Mouse (Mus musculus) CH12.LX (cell line): Measurements from ENCODE around the gene Sfxn1. TPM values are rescaled to one million over a fixed set of nuclear protein-coding genes. Genes with fewer than 3 reads are reported as not detected.

ENCODE experiments used
- DNase-seq: peaks from one replicate; pipeline ENCODE4 v3.0.0-alpha.2; 2013; ENCODE audit errors: extremely low read depth
- H3K27ac ChIP-seq: 2 replicates; pipeline ENCODE4 v1.5.1; 2012; ENCODE audit warnings: low read depth, mild to moderate bottlenecking, control low read depth, moderate library complexity; ENCODE audit not compliant: insufficient read depth
- H3K27me3 ChIP-seq: replicated peaks from 2 replicates; pipeline ENCODE3; 2012; ENCODE audit warnings: inconsistent platforms
- H3K36me3 ChIP-seq, 2 experiments: replicated peaks in 1 of 2; 2 replicates each; pipeline versions ENCODE3 to v1.6.1; 2012; ENCODE audit warnings: inconsistent platforms in 1 of 2, low read length in 1 of 2, mild to moderate bottlenecking in 1 of 2, mixed read lengths in 1 of 2, moderate library complexity in 1 of 2; ENCODE audit not compliant: control insufficient read depth in 1 of 2, insufficient read depth in 1 of 2
- H3K4me1 ChIP-seq, 2 experiments: 2 replicates each; pipeline ENCODE4 v1.6.1; 2012; ENCODE audit warnings: inconsistent platforms in 1 of 2, moderate library complexity in 1 of 2; ENCODE audit not compliant: insufficient read depth in 2 of 2, control insufficient read depth in 1 of 2
- H3K4me2 ChIP-seq: 2 replicates; pipeline ENCODE4 v1.6.1; 2012; ENCODE audit warnings: low read depth, mild to moderate bottlenecking, control low read depth; ENCODE audit not compliant: poor library complexity, insufficient read depth, severe bottlenecking
- H3K4me3 ChIP-seq, 3 experiments: fragments of 150-350 bp in 1 of 3; sonication (generic) in 1 of 3; replicated peaks in 1 of 3; 2 replicates each; pipeline versions ENCODE3 to v1.5.1; 2011 to 2012; ENCODE audit warnings: low read depth in 2 of 3, low read length in 2 of 3, mild to moderate bottlenecking in 2 of 3, moderate library complexity in 2 of 3, control low read depth in 1 of 3, improper control_type of control experiment in 1 of 3, inconsistent platforms in 1 of 3, mixed read lengths in 1 of 3; ENCODE audit not compliant: poor library complexity in 1 of 3
- H3K79me2 ChIP-seq: replicated peaks from 2 replicates; pipeline ENCODE4 v1.6.1; 2012; ENCODE audit warnings: mild to moderate bottlenecking, moderate library complexity; ENCODE audit not compliant: control insufficient read depth, poor library complexity, insufficient read depth, severe bottlenecking; ENCODE audit errors: extremely low read depth
- H3K9ac ChIP-seq: 2 replicates; pipeline ENCODE4 v1.6.1; 2012; ENCODE audit warnings: low read depth, mild to moderate bottlenecking, control low read depth, moderate library complexity; ENCODE audit not compliant: insufficient read depth
- H3K9me3 ChIP-seq: replicated peaks from 2 replicates; pipeline ENCODE3; 2012; ENCODE audit warnings: low read length, inconsistent platforms, mixed read lengths
- CTCF ChIP-seq, 2 experiments: IDR thresholded peaks in 1 of 2; conservative IDR thresholded peaks in 1 of 2; 2 replicates each; pipeline ENCODE4 v1.5.1; 2011 to 2012; ENCODE audit warnings: low read depth in 2 of 2, low read length in 2 of 2, improper control_type of control experiment in 1 of 2, inconsistent platforms in 1 of 2, mild to moderate bottlenecking in 1 of 2, moderate library complexity in 1 of 2
- E2F4 ChIP-seq: IDR thresholded peaks from 2 replicates; pipeline ENCODE4 v1.6.1; 2011; ENCODE audit warnings: low read depth, low read length, improper control_type of control experiment; ENCODE audit not compliant: insufficient replicate concordance
- ELF1 ChIP-seq: IDR thresholded peaks from 2 replicates; pipeline ENCODE4 v1.6.1; 2014; ENCODE audit warnings: low read depth, mild to moderate bottlenecking, inconsistent platforms, low read length, improper control_type of control experiment
- ETS1 ChIP-seq: conservative IDR thresholded peaks from 2 replicates; pipeline ENCODE4 v1.6.1; 2012; ENCODE audit warnings: low read depth, mild to moderate bottlenecking, inconsistent platforms, low read length, improper control_type of control experiment, moderate library complexity
- GABPA ChIP-seq: IDR thresholded peaks from 2 replicates; pipeline ENCODE4 v1.6.1; 2012; ENCODE audit warnings: low read depth, low read length, improper control_type of control experiment, inconsistent platforms; ENCODE audit not compliant: insufficient replicate concordance
- IRF4 ChIP-seq: IDR thresholded peaks from 2 replicates; pipeline ENCODE4 v1.6.1; 2014; ENCODE audit warnings: low read depth, mild to moderate bottlenecking, inconsistent platforms, low read length, improper control_type of control experiment
- MAFK ChIP-seq: IDR thresholded peaks from 2 replicates; pipeline ENCODE4 v1.6.1; 2011; ENCODE audit warnings: low read length, improper control_type of control experiment; ENCODE audit not compliant: insufficient replicate concordance
- MAZ ChIP-seq: IDR thresholded peaks from 2 replicates; pipeline ENCODE4 v1.6.1; 2012; ENCODE audit warnings: low read depth, mild to moderate bottlenecking, inconsistent platforms, low read length, improper control_type of control experiment, moderate library complexity
- MEF2A ChIP-seq: IDR thresholded peaks from 2 replicates; pipeline ENCODE4 v1.6.1; 2014; ENCODE audit warnings: low read depth, mild to moderate bottlenecking, inconsistent platforms, low read length, improper control_type of control experiment, borderline replicate concordance
- MYC ChIP-seq: IDR thresholded peaks from 2 replicates; pipeline ENCODE4 v1.6.1; 2011; ENCODE audit warnings: low read depth, mild to moderate bottlenecking, improper control_type of control experiment, low read length
- POLR2A ChIP-seq: IDR thresholded peaks from 2 replicates; pipeline ENCODE4 v1.6.1; 2011; ENCODE audit warnings: low read depth, mild to moderate bottlenecking, improper control_type of control experiment, low read length
- POLR2AphosphoS2 ChIP-seq: IDR thresholded peaks from 2 replicates; pipeline ENCODE4 v1.6.1; 2011; ENCODE audit warnings: low read depth, low read length, improper control_type of control experiment
- SMC3 ChIP-seq: IDR thresholded peaks from 2 replicates; pipeline ENCODE4 v1.6.1; 2011; ENCODE audit warnings: low read depth, low read length, improper control_type of control experiment
- TCF12 ChIP-seq: IDR thresholded peaks from 2 replicates; pipeline ENCODE4 v1.6.1; 2014; ENCODE audit warnings: low read depth, mild to moderate bottlenecking, inconsistent platforms, low read length, improper control_type of control experiment
- USF2 ChIP-seq: conservative IDR thresholded peaks from 2 replicates; pipeline ENCODE4 v1.6.1; 2011; ENCODE audit warnings: low read depth, low read length, improper control_type of control experiment
- ZKSCAN1 ChIP-seq: IDR thresholded peaks from 2 replicates; pipeline ENCODE4 v1.6.1; 2012; ENCODE audit warnings: low read depth, inconsistent platforms, low read length, improper control_type of control experiment, borderline replicate concordance
- ZNF384 ChIP-seq: IDR thresholded peaks from 2 replicates; pipeline ENCODE4 v1.6.1; 2012; ENCODE audit warnings: low read depth, low read length, improper control_type of control experiment, inconsistent platforms
- dilution Hi-C: fragments of 300-500 bp; cut with MboI; formaldehyde crosslinking; loops from 2 replicates; pipeline ENCODE4 v1.14.3; 2020; ENCODE audit warnings: low sequenced_read_pairs; ENCODE audit not compliant: extremely low pct_unique_long_range_greater_than_20kb, extremely low pct_ligation_motif_present
- in situ Hi-C: fragments of 300-500 bp; cut with MboI; formaldehyde crosslinking; loops from 3 replicates; pipeline ENCODE4 v1.14.3; 2019; ENCODE audit warnings: low sequenced_read_pairs, low pct_ligation_motif_present, low pct_unique_long_range_greater_than_20kb, mixed read lengths
- polyA plus RNA-seq: library from polyadenylated mRNA; unstranded; fragments of >175 nt; gene quantifications from 2 replicates; pipeline ENCODE4 v1.2.1, GENCODE M21; 2012; ENCODE audit warnings: low read depth; ENCODE audit not compliant: insufficient read length
- total RNA-seq, 2 experiments: library from RNA; depleted of rRNA; stranded (reverse); fragments of 300-350 nt in 1 of 2; fragments of >200 nt in 1 of 2; gene quantifications; 2 replicates each; pipeline ENCODE4 v1.2.3; 2012 to 2014

The Sfxn1 gene
- total and polyA plus RNA-seq, 3 experiments = 71.7 to 147 (median 98.0) TPM

- Histone ChIP-seq H3K36me3 (no peaks in the 10 kb centered on the region), H3K79me2 (no peaks in the 10 kb centered on the region), H3K27ac (no peak overlapping the region), H3K9me3 (peaks cover 6% of the 10 kb centered on the region), H3K9ac (no peak overlapping the region), H3K4me3 (no peak overlapping the region), H3K4me2 (no peak overlapping the region), H3K4me1 (no peaks in the 10 kb centered on the region), H3K27me3 (peaks cover 21% of the 10 kb centered on the region)
- dilution Hi-C loops (no loop called here), in situ Hi-C loops (no loop called here)
- no peak for TF ChIP-seq USF2
- TF ChIP-seq MAFK = no peak
- TF ChIP-seq MAZ = no peak
- TF ChIP-seq ELF1 = no peak
- no peak for TF ChIP-seq TCF12
- no peak for TF ChIP-seq POLR2AphosphoS2
- no peak for TF ChIP-seq ZNF384
- TF ChIP-seq SMC3 = no peak
- no peak for TF ChIP-seq E2F4
- TF ChIP-seq ETS1 = no peak
- TF ChIP-seq ZKSCAN1 = no peak
- TF ChIP-seq MYC = no peak
- no peak for TF ChIP-seq MEF2A
- no peak for TF ChIP-seq CTCF (conservative IDR thresholded peaks at IDR 0.05 in 1 of 2, IDR thresholded peaks at IDR 0.05 in 1 of 2; ENCODE audit: low read depth in 2 of 2, low read length in 2 of 2)
- DNase-seq = no peak
Observed at GRCm38 (mm10) chr13:54023311-54023710, 48.4 kb upstream of the Sfxn1 start.

GRCm38 (mm10) chr13:54027079-54027478, 44.6 kb upstream of the Sfxn1 start:
- no peak for DNase-seq
- H3K36me3 ChIP-seq = no peaks in the 10 kb centered on the region
- in situ Hi-C loops (no loop called here), dilution Hi-C loops (no loop called here)
- no peaks in the 10 kb centered on the region for H3K4me1 ChIP-seq
- TF ChIP-seq POLR2A (no peak), GABPA (no peak), IRF4 (no peak)
- H3K4me3 ChIP-seq = no peak overlapping the region
- no peak overlapping the region for H3K9ac ChIP-seq
- peaks cover 14% of the 10 kb centered on the region for H3K27me3 ChIP-seq
- no peak overlapping the region for H3K4me2 ChIP-seq
- no peaks in the 10 kb centered on the region for H3K79me2 ChIP-seq
- H3K9me3 ChIP-seq = peaks cover 9% of the 10 kb centered on the region
- H3K27ac ChIP-seq = no peak overlapping the region
